Mouse (Mus musculus) liver, embryonic 13.5 days (tissue): ENCODE results near the gene Rnf220. TPM values are rescaled to one million over a fixed set of nuclear protein-coding genes. Genes with fewer than 3 reads are reported as not detected.
A peak's percentile ranks its signal among the peaks of the same experiment; 100 is the strongest.

Experiments used
- ATAC-seq: fragments of 200-750 bp; cut with Nextera tagmentation; 2 replicates; pipeline ENCODE4 v1.8.0; 2017; ENCODE audit warnings: low read depth, mild to moderate bottlenecking, moderate number of reproducible peaks, moderate library complexity
- DNase-seq: peaks from one replicate; pipeline ENCODE4 v3.0.0; 2022
- H3K27ac ChIP-seq: fragments of 300-500 bp; sonication (generic); 2 replicates; pipeline ENCODE4 v1.5.1; 2015; ENCODE audit warnings: moderate library complexity, mild to moderate bottlenecking, inconsistent platforms
- H3K27me3 ChIP-seq: fragments of 300-500 bp; sonication (generic); 2 replicates; pipeline ENCODE4 v1.6.1; 2015; ENCODE audit warnings: mild to moderate bottlenecking, inconsistent platforms
- H3K36me3 ChIP-seq: fragments of 300-500 bp; sonication (generic); 2 replicates; pipeline ENCODE4 v1.6.1; 2015; ENCODE audit warnings: mild to moderate bottlenecking, inconsistent platforms
- H3K4me1 ChIP-seq: fragments of 300-500 bp; sonication (generic); replicated peaks from 2 replicates; pipeline ENCODE4 v1.6.1; 2015; ENCODE audit warnings: inconsistent platforms
- H3K4me2 ChIP-seq: fragments of 300-500 bp; sonication (generic); 2 replicates; pipeline ENCODE4 v1.6.1; 2015; ENCODE audit warnings: inconsistent platforms, mild to moderate bottlenecking, moderate library complexity
- H3K4me3 ChIP-seq: fragments of 300-500 bp; sonication (generic); replicated peaks from 2 replicates; pipeline ENCODE4 v1.5.1; 2015; ENCODE audit warnings: mild to moderate bottlenecking, inconsistent platforms
- H3K9ac ChIP-seq: fragments of 300-500 bp; sonication (generic); 2 replicates; pipeline ENCODE4 v1.6.1; 2015; ENCODE audit warnings: mild to moderate bottlenecking, inconsistent platforms
- H3K9me3 ChIP-seq: fragments of 300-500 bp; sonication (generic); replicated peaks from 2 replicates; pipeline ENCODE4 v1.6.1; 2016; ENCODE audit warnings: inconsistent platforms
- WGBS: fragments of 180-500 bp; shearing (Covaris S2); methylation state at CpG from one replicate; pipeline ENCODE4 v1.1.7; 2015; ENCODE audit not compliant: insufficient replicate concordance; 5-methylcytosine and 5-hydroxymethylcytosine counted together
- polyA plus RNA-seq: library from polyadenylated mRNA; unstranded; fragments of >200 nt; fragmentation: Nextera tagmentation; extraction: Ambion mirVana; gene quantifications from 2 replicates; pipeline ENCODE4 v1.2.1, GENCODE M21; 2015

The Rnf220 gene
- polyA plus RNA-seq, 1 experiment from 2014 or later = 31.6 TPM

DNA sequence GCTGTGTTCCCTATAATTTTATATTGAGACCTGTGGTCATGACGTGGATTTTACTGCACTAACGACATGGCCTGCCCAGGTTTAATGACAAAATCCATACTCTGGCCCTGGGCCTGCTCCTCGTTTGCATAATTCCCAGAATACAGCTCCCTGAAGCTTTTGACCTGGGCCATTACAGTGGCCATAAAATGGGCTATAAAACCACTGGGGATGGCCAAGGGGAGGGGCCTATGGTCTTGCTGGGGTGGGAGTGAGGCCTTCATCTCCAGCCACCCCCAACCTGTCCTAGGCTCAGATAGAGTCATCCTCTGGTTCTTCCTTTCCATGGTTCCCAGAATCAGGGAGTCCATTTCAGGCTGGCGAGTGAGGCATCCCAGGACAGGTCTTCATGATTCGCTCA lies 185.0 kb downstream of the Rnf220 start:
- no peaks in the 10 kb centered on the region for H3K36me3 ChIP-seq

DNA sequence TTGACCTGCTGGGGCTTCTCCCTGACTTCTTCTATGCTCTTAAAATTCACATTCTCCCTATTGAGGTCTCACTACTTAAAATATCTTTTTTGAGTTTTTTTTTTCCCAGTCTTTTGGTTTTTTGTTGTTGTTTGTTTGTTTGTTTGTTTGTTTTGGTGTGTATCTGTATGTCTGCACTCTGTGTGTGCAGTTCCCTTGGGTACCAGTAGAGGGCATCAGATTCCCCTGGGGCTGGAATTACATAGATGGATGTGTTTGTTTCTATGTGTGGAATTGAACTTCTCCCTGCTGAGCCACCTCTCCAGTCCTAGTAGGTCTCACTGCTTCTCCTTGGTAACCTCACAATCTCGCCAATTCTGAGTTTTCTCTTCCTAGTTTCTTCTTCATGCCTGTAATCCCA lies 187.4 kb downstream of the Rnf220 start:
- peaks cover 44% of the 10 kb centered on the region for H3K4me1 ChIP-seq
- no peaks in the 10 kb centered on the region for H3K9me3 ChIP-seq
- ATAC-seq = no peak
- WGBS = 89% methylated on average over 1 of the region's 1 CpGs
- H3K4me2 ChIP-seq = no peak overlapping the region
- no peak overlapping the region for H3K4me3 ChIP-seq
- H3K36me3 ChIP-seq = no peaks in the 10 kb centered on the region
- no peak overlapping the region for H3K27ac ChIP-seq
- no peak overlapping the region for H3K9ac ChIP-seq
- DNase-seq = no peak
- peaks cover 41% of the 10 kb centered on the region for H3K27me3 ChIP-seq

More for the DNA sequence above, 185.0 kb downstream of the Rnf220 start:
- WGBS = 45% methylated on average over 5 of the region's 5 CpGs
- H3K9ac ChIP-seq = peak overlapping the region; percentile 71
- peaks cover 52% of the 10 kb centered on the region for H3K4me1 ChIP-seq
- peak; percentile 6; the same call in 1 of the 2 replicates for ATAC-seq
- peaks cover 41% of the 10 kb centered on the region for H3K27me3 ChIP-seq
- peak overlapping the region; percentile 99 for H3K27ac ChIP-seq
- H3K4me3 ChIP-seq = peak overlapping the region; percentile 58
- no peak for DNase-seq
- peak overlapping the region; percentile 79 for H3K4me2 ChIP-seq
- H3K9me3 ChIP-seq = no peaks in the 10 kb centered on the region

DNA sequence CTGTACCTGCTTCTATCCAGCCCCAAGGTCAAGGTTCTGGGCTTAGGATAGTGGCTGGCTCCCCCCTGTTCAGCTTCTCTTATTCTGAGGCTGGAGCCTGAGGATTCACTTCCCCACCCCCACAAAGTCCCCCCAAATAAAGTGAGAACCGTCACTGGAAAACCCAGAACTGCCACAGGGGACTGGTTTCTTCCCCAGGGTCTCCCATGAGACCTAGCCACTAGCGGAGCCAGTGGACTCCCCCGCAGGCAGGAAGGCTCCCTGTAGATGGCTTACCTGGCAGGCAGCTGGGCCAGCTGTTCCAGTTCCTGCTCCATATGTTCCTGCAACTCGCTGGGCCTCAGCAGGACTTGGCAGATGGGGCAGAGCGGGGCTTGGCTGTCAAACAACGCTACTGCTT lies 189.6 kb downstream of the Rnf220 start:
- DNase-seq (no peak), ATAC-seq (no peak)
- Histone ChIP-seq H3K4me3 (no peak overlapping the region), H3K27me3 (peaks cover 55% of the 10 kb centered on the region), H3K9me3 (no peaks in the 10 kb centered on the region), H3K4me1 (peaks cover 36% of the 10 kb centered on the region), H3K27ac (no peak overlapping the region), H3K4me2 (no peak overlapping the region), H3K9ac (no peak overlapping the region), H3K36me3 (no peaks in the 10 kb centered on the region)
- 63% methylated on average over 6 of the region's 6 CpGs for WGBS

- Histone ChIP-seq H3K27me3 (peaks cover 71% of the 10 kb centered on the region), H3K36me3 (no peaks in the 10 kb centered on the region), H3K27ac (no peak overlapping the region), H3K4me3 (no peak overlapping the region), H3K4me2 (no peak overlapping the region), H3K9ac (no peak overlapping the region), H3K4me1 (peaks cover 18% of the 10 kb centered on the region), H3K9me3 (no peaks in the 10 kb centered on the region)
- WGBS = 61% methylated on average over 6 of the region's 7 CpGs
- DNase-seq (no peak), ATAC-seq (no peak)
Observed at GRCm38 (mm10) chr4:117305461-117305860, 191.4 kb downstream of the Rnf220 start.

DNA sequence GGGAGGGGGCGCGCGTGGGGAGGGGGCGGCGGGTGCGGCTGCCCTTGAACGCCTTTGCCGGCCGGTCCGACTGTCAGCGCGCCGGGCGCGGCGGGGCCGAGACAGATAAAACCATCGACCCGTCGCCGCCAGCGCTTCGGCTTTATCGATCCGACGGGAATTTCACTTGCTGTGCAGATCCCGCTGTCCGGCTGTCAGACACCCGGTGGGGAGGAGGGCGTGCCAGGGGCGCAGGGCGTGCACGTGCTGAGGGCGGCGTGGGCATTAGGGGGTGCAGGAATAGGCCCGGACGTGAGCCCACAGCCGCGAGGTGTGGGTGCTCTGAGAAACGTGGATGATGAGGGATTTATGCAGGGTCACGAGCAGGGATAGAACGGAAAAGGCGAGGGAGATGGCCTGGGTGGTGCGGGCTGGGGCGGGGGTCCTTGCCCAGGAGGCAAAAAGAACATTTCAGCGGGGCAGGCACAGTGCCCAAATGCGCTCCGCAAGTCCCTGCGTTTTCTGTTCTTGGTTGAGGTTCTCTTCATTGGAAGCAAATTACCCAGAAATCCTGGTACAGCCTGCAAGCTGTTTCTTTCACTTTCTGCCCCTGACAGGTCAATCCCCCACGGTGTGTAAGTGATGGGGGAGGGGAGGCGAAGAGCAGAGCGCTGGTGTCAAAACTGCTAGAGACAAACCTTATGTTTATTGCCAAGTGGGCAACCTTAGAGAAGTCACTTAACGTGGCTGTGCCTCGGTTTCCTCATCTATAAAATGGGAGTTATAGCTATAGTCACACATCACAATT lies 192.4 kb downstream of the Rnf220 start:
- H3K9me3 ChIP-seq = no peaks in the 10 kb centered on the region
- peaks cover 17% of the 10 kb centered on the region for H3K4me1 ChIP-seq
- H3K27ac ChIP-seq = no peak overlapping the region
- H3K4me2 ChIP-seq = peak overlapping the region; percentile 68
- DNase-seq (no peak), ATAC-seq (peak; percentile 47; the same call in 1 of the 2 replicates)
- peak overlapping the region; percentile 15 for H3K9ac ChIP-seq
- peak overlapping the region; percentile 49 for H3K4me3 ChIP-seq
- 12% methylated on average over 54 of the region's 54 CpGs for WGBS
- peaks cover 82% of the 10 kb centered on the region for H3K27me3 ChIP-seq
- no peaks in the 10 kb centered on the region for H3K36me3 ChIP-seq

- no peaks in the 10 kb centered on the region for H3K36me3 ChIP-seq
- WGBS = 25% methylated on average over 30 of the region's 30 CpGs
- peaks cover 86% of the 10 kb centered on the region for H3K27me3 ChIP-seq
- H3K9ac ChIP-seq = peak overlapping the region; percentile 15
- peak overlapping the region; percentile 49 for H3K4me3 ChIP-seq
- no peak overlapping the region for H3K27ac ChIP-seq
- no peaks in the 10 kb centered on the region for H3K9me3 ChIP-seq
- DNase-seq (no peak), ATAC-seq (no peak)
- peak overlapping the region; percentile 68 for H3K4me2 ChIP-seq
- peaks cover 17% of the 10 kb centered on the region for H3K4me1 ChIP-seq
Observed at GRCm38 (mm10) chr4:117303581-117304238, 193.1 kb downstream of the Rnf220 start.

DNA sequence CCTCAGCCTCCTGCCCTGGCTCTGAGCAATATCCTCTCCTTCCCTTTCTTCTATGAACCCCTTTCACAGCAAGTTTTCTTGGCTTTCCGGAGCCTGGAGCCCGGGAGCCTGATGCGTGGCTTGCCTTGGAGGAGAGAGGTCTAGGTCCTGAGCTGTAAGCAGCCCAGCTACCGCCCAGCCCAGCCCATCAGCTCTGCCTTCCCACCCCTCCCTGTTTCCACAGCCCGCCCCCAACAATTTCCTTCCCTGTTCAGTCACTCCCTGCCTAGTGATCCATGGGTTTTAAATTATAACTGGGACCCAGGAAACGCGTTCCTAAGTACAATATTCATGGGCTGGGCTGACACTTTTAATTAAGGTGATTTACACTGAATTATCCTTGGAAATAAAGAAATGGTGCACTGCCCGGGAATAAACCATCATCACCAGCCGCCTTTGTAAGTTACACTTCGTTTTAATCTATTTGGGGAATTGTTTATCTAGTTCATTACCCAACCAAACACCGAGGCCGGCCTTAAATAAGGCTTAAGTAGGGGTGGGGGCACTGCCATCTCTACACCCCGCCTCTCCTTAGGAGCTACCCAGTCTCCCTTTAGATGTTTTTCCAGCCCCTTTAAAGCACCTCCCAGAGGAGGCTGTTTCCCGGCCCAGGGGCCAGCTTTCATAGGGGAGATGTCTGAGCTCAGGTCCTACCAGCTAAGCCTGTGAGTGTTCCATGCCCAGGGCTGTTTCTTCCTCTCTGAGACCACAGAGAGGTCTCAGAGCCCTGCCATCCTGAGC lies 194.6 kb downstream of the Rnf220 start:
- Histone ChIP-seq H3K4me2 (no peak overlapping the region), H3K9me3 (no peaks in the 10 kb centered on the region), H3K27me3 (peaks cover 86% of the 10 kb centered on the region), H3K27ac (no peak overlapping the region), H3K4me1 (peaks cover 17% of the 10 kb centered on the region), H3K36me3 (no peaks in the 10 kb centered on the region), H3K4me3 (no peak overlapping the region), H3K9ac (no peak overlapping the region)
- no peak for DNase-seq
- ATAC-seq = no peak
- WGBS = 47% methylated on average over 14 of the region's 14 CpGs

DNA sequence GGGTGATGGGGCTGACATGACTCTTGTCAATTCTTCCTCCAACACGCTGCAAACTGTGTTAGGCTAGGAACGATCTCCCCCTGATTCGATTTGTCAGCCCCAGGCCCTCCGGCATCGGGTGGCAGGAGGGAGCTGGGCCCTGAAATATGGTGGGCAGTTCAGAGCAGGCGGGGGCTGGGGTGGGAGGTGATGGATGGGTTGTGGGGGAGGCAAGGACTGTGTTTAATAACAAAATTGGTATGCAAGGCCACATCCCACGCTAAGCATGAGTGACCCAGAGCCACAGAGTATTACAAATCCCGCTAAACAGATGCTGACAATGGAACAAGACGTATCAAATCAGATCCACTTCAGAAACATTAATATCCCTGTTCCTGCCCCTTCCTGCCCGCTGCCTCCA lies 196.9 kb downstream of the Rnf220 start:
- ATAC-seq = no peak
- Histone ChIP-seq H3K9me3 (no peaks in the 10 kb centered on the region), H3K4me3 (no peak overlapping the region), H3K36me3 (no peaks in the 10 kb centered on the region), H3K27me3 (peaks cover 68% of the 10 kb centered on the region), H3K27ac (no peak overlapping the region), H3K4me2 (no peak overlapping the region), H3K9ac (no peak overlapping the region), H3K4me1 (peaks cover 17% of the 10 kb centered on the region)
- no peak for DNase-seq
- 76% methylated on average over 10 of the region's 10 CpGs for WGBS

DNA sequence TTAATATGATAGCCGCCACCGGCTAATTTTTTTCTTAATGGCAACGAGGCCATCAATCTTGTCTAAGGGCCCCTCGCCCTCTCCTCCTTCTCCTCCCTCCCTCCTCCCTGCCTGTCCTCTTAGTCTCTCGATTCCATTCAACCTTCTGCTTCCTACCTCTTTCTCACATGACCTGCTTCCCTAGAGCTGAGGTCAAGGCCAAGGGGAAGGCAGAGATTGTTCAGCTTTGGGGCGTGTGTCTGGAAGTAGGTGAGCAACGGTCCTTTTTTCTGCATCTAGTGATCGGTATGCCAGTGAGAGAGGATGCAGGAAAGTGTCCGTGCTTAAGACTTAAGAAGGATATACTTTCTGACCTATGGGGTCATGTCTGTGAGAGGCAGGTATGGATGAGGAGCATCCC lies 199.0 kb downstream of the Rnf220 start:
- Histone ChIP-seq H3K9ac (no peak overlapping the region), H3K4me3 (no peak overlapping the region), H3K4me1 (no peaks in the 10 kb centered on the region), H3K9me3 (no peaks in the 10 kb centered on the region), H3K36me3 (no peaks in the 10 kb centered on the region), H3K27ac (no peak overlapping the region), H3K27me3 (peaks cover 47% of the 10 kb centered on the region), H3K4me2 (no peak overlapping the region)
- 69% methylated on average over 9 of the region's 9 CpGs for WGBS
- DNase-seq = no peak
- no peak for ATAC-seq

- no peak overlapping the region for H3K9ac ChIP-seq
- ATAC-seq (no peak), DNase-seq (no peak)
- H3K36me3 ChIP-seq = no peaks in the 10 kb centered on the region
- H3K4me1 ChIP-seq = no peaks in the 10 kb centered on the region
- H3K9me3 ChIP-seq = no peaks in the 10 kb centered on the region
- no peak overlapping the region for H3K4me2 ChIP-seq
- H3K27ac ChIP-seq = no peak overlapping the region
- H3K4me3 ChIP-seq = no peak overlapping the region
- WGBS = 82% methylated on average over 19 of the region's 19 CpGs
- H3K27me3 ChIP-seq = peaks cover 39% of the 10 kb centered on the region
Observed at GRCm38 (mm10) chr4:117296849-117297593, 199.8 kb downstream of the Rnf220 start.

- peaks cover 33% of the 10 kb centered on the region for H3K4me1 ChIP-seq
- 66% methylated on average over 2 of the region's 2 CpGs for WGBS
- DNase-seq (no peak), ATAC-seq (no peak)
- H3K4me2 ChIP-seq = no peak overlapping the region
- H3K9me3 ChIP-seq = no peaks in the 10 kb centered on the region
- H3K4me3 ChIP-seq = no peak overlapping the region
- no peak overlapping the region for H3K9ac ChIP-seq
- peaks cover 12% of the 10 kb centered on the region for H3K36me3 ChIP-seq
- no peak overlapping the region for H3K27ac ChIP-seq
- 0 out of 2 replicates have a peak, but pooled peaks cover 5% of the 10 kb centered on the region for H3K27me3 ChIP-seq
Observed at GRCm38 (mm10) chr4:117291696-117292095, 205.2 kb downstream of the Rnf220 start.
